Mouse (Mus musculus) hindbrain, embryonic 16.5 days (tissue): ENCODE measurements around the gene Vps26a. TPM values are rescaled to one million over a fixed set of nuclear protein-coding genes. Genes with fewer than 3 reads are reported as not detected.
"Not testable (repeated sequence)": the region's sequence is repeated elsewhere in the genome, so short reads cannot be mapped to it uniquely, and the experiment has no call there.

Source experiments
- ATAC-seq: fragments of 200-750 bp; cut with Nextera tagmentation; 2 replicates; pipeline ENCODE4 v1.8.0; 2017; ENCODE audit warnings: moderate TSS enrichment, moderate library complexity
- H3K27ac ChIP-seq: fragments of 300-500 bp; sonication (generic); 2 replicates; pipeline ENCODE4 v1.5.1; 2014; ENCODE audit warnings: low read depth, mild to moderate bottlenecking, control low read depth, low read length, moderate library complexity
- H3K27me3 ChIP-seq: fragments of 300-500 bp; sonication (generic); replicated peaks from 2 replicates; pipeline ENCODE4 v1.6.1; 2014; ENCODE audit warnings: low read length; ENCODE audit not compliant: control insufficient read depth, insufficient read depth
- H3K36me3 ChIP-seq: fragments of 300-500 bp; sonication (generic); 2 replicates; pipeline ENCODE4 v1.6.1; 2014; ENCODE audit warnings: mild to moderate bottlenecking, low read length, moderate library complexity, mixed read lengths; ENCODE audit not compliant: control insufficient read depth, insufficient read depth
- H3K4me1 ChIP-seq: fragments of 300-500 bp; sonication (generic); 2 replicates; pipeline ENCODE4 v1.6.1; 2014; ENCODE audit warnings: low read depth, low read length; ENCODE audit not compliant: control insufficient read depth, insufficient read depth
- H3K4me2 ChIP-seq: fragments of 300-500 bp; sonication (generic); 2 replicates; pipeline ENCODE4 v1.6.1; 2014; ENCODE audit warnings: mild to moderate bottlenecking, low read length, control low read depth, moderate library complexity
- H3K4me3 ChIP-seq: fragments of 300-500 bp; sonication (generic); 2 replicates; pipeline ENCODE4 v1.5.1; 2014; ENCODE audit warnings: mild to moderate bottlenecking, low read length, control low read depth, moderate library complexity
- H3K9ac ChIP-seq: fragments of 300-500 bp; sonication (generic); 2 replicates; pipeline ENCODE4 v1.6.1; 2014; ENCODE audit warnings: low read depth, mild to moderate bottlenecking, control low read depth, low read length, moderate library complexity
- H3K9me3 ChIP-seq: fragments of 300-500 bp; sonication (generic); 2 replicates; pipeline ENCODE4 v1.6.1; 2014; ENCODE audit warnings: mild to moderate bottlenecking, low read length, moderate library complexity; ENCODE audit not compliant: control insufficient read depth
- WGBS: fragments of 180-500 bp; shearing (Covaris S2); extraction: QIAGEN DNeasy Blood & Tissue Kit; methylation state at CpG from one replicate; pipeline ENCODE4 v1.1.7; 2014; 5-methylcytosine and 5-hydroxymethylcytosine counted together
- polyA plus RNA-seq: library from polyadenylated mRNA; unstranded; fragments of >200 nt; fragmentation: Nextera tagmentation; extraction: Ambion mirVana; gene quantifications from 2 replicates; pipeline ENCODE4 v1.2.1, GENCODE M21; 2015

The Vps26a gene
- polyA plus RNA-seq, 1 experiment from 2014 or later, result 61.1 TPM

DNA sequence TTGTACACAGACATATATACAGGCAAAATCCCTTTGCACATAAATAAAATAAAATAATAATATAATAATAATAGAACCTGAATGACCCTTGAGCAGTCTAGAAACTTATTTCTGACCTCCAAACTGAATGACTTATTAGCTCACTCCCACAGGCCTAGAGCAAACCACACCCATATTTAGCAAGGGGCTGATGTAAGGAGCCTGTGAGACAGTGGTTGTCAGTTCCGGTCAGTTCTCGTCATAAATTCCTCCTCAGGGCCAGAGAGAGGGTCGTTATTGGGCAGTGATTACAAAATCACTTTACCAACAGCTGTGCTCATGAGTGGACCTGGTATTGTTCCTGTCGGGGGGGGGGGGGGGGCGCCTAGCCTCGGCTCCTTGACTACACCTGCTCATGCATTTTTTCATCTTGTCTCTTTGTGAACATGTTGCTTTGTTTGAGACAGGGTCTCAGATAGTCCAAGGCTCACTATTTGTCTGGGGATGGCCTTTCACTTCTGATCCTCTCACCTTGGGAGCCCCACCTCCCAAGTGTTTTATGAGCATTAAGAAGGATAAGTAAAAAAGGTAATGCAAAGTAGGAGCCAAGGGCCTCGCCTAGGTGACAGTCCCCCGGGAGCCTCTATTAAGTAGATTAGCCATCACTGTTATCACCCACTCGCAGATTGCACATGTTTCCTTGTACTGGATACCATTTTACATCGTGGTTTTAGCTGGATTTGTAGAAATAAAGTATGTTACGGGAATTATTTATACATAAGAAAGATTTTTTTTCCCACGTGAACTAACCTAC, 17.4 kb upstream of the Vps26a start:
- no peak overlapping the region for H3K27ac ChIP-seq
- 73% methylated on average over 12 of the region's 12 CpGs for WGBS
- no peak overlapping the region for H3K4me3 ChIP-seq
- H3K9ac ChIP-seq, result no peak overlapping the region
- ATAC-seq, result no peak
- H3K27me3 ChIP-seq, result no peaks in the 10 kb centered on the region; the same call in 1 of the 2 replicates
- H3K9me3 ChIP-seq, result no peaks in the 10 kb centered on the region
- no peaks in the 10 kb centered on the region for H3K36me3 ChIP-seq
- no peaks in the 10 kb centered on the region; the same call in 1 of the 2 replicates for H3K4me1 ChIP-seq
- H3K4me2 ChIP-seq, result no peak overlapping the region

DNA sequence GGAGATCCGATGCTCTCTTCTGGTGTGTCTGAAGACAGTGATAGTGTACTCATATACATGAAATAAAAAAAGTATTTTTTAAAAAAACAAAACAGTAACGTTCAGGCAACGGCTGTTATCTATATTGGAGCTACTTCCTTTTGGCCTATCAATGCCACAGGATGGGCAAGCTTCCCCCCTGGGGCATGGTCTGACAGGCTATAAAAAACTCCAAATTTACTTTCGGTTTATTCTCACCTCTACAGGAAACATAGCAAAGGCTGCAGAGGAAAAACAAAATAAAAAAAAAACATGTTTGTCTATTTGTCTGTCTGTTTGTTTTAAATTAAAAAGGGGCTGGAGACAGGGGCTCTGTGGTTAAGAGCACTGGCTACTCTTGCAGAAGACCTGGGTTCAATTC, 16.7 kb upstream of the Vps26a start:
- ATAC-seq, result no peak
- no peak overlapping the region for H3K27ac ChIP-seq
- no peaks in the 10 kb centered on the region for H3K9me3 ChIP-seq
- H3K4me1 ChIP-seq, result no peaks in the 10 kb centered on the region; the same call in 1 of the 2 replicates
- no peak overlapping the region for H3K4me3 ChIP-seq
- H3K4me2 ChIP-seq, result no peak overlapping the region
- no peaks in the 10 kb centered on the region; the same call in 1 of the 2 replicates for H3K27me3 ChIP-seq
- no peak overlapping the region for H3K9ac ChIP-seq
- WGBS, result 85% methylated on average over 4 of the region's 4 CpGs
- H3K36me3 ChIP-seq, result no peaks in the 10 kb centered on the region

DNA sequence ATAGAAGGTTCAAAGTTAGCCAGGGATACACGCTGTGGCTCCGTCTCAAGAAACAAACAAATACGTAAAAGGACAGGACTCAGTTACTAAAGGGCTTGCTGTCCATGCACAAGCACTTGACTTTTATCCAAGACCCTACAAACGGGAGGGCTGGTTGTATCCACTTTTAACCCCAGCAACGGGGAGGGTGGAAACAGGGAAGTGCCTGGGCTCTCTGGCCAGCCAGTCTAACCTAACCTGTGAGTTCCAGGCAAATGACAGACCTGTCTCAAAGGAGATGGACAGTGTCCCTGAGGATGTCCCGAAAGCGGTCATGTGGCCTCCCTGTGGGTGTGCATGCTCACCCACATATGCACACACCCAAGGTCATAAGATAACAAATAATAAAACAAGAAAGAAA, 15.3 kb upstream of the Vps26a start:
- no peak for ATAC-seq
- 86% methylated on average over 7 of the region's 7 CpGs for WGBS
- no peaks in the 10 kb centered on the region for H3K36me3 ChIP-seq
- H3K9ac ChIP-seq, result no peak overlapping the region
- H3K4me1 ChIP-seq, result no peaks in the 10 kb centered on the region; the same call in 1 of the 2 replicates
- no peak overlapping the region for H3K27ac ChIP-seq
- H3K4me3 ChIP-seq, result no peak overlapping the region
- no peaks in the 10 kb centered on the region for H3K9me3 ChIP-seq
- H3K27me3 ChIP-seq, result no peaks in the 10 kb centered on the region
- no peak overlapping the region for H3K4me2 ChIP-seq

DNA sequence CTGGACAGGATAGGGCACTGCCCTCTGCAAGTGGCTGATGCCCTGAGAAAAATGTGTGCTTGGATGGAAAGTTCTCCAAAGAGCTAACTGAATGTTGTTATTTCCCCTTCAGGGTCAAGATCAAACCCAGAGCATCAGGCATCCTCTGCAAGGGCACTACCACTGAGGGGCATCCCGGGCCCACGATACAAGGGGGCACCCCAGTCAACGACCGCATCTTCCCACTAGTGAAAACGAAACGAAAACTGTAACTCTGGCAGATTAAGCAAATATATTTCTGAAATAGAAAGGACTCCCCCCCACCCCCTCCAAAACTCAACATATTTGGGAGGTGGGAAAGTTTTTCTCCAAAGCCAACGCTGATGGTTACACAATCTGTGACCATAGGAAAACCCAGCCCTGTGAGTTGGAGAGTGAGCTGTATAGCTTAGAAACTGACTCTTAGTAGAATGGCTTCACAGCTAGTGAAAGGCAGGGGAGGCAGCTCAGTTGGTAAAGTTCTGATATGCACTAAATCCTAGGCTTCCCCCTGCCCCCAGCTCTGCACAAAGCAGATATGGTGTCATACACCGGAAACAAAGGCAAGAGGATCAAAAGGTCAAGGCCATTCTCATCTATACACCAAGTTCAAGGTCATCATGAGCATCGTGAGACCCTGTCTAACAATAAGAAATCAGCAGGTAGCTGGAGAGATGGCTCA, 14.5 kb upstream of the Vps26a start:
- no peaks in the 10 kb centered on the region for H3K36me3 ChIP-seq
- no peak overlapping the region for H3K27ac ChIP-seq
- 87% methylated on average over 9 of the region's 9 CpGs for WGBS
- no peak overlapping the region for H3K4me3 ChIP-seq
- no peaks in the 10 kb centered on the region for H3K9me3 ChIP-seq
- H3K4me1 ChIP-seq, result no peaks in the 10 kb centered on the region; the same call in 1 of the 2 replicates
- H3K9ac ChIP-seq, result no peak overlapping the region
- ATAC-seq, result no peak
- H3K27me3 ChIP-seq, result no peaks in the 10 kb centered on the region
- no peak overlapping the region for H3K4me2 ChIP-seq

DNA sequence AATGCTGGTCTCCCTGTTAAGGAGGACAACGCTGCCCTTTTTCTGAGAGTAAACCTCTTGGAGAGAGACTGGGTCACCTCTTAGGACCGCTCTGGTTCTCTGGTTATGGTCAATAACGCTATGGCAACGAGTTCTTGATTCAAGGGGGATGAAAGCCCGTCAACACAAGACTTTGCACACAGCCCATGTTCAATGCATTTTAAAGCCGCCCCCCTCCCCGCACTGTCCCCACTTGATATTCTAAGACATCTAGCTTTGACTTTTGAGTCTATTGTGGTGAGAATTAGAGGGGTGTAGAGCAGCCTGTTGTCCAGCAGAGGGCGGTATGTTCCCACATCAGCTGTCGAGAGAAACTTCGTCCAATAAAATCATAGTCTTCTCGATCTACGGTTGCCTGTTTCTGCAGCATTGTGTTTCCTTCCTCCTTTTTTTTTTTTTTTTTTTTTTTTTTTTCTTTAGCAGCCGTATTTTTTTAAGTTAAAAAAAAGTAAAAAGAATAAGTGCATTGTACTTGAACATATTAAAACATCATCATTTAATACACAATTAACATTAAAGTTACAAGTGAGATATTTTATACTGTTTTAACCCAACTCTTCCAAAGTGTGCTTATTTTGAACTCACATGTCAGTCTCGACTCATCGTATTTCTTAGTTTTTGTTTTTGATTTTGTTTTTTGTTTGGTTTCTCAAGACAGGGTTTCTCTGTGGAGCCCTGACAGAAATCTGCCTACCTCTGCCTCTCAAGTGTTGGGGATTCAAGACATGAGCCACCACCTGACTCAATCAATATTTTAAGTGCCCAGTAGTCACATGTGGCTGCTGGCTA, 13.7 kb upstream of the Vps26a start:
- H3K4me3 ChIP-seq, result no peak overlapping the region

DNA sequence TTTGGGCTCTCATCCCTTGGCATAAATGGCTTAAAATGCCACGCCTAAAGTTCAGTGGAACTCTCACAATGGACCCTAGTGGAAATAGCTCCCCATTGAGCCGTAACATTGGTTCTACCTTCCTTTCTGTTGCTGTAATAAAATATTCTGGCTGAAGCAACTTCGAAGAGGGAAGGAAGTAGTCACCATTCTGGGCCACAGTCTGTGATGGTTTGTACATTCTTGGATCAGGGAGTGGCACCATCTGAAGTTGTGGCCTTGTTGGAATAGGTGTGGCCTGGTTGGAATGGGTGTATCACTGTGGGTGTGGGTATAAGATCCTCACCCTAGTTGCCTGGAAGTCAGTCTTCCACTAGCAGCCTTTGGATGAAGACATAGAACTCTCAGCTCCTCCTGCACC, 5.1 kb upstream of the Vps26a start:
- H3K27me3 ChIP-seq, H3K4me1 ChIP-seq, H3K4me2 ChIP-seq, H3K9ac ChIP-seq, H3K36me3 ChIP-seq, H3K27ac ChIP-seq, H3K9me3 ChIP-seq, H3K4me3 ChIP-seq, ATAC-seq: not testable (repeated sequence)
- WGBS, result 80% methylated on average over 3 of the region's 3 CpGs

More for the DNA sequence above, 13.7 kb upstream of the Vps26a start:
- Histone ChIP-seq H3K4me1 (no peaks in the 10 kb centered on the region; the same call in 1 of the 2 replicates), H3K4me2 (peak overlapping the region; percentile 50), H3K9ac (peak overlapping the region; percentile 41; the same call in 1 of the 2 replicates), H3K36me3 (no peaks in the 10 kb centered on the region), H3K27ac (no peak overlapping the region), H3K9me3 (no peaks in the 10 kb centered on the region), H3K27me3 (no peaks in the 10 kb centered on the region)
- WGBS, result 22% methylated on average over 15 of the region's 15 CpGs
- ATAC-seq, result peak; percentile 69

DNA sequence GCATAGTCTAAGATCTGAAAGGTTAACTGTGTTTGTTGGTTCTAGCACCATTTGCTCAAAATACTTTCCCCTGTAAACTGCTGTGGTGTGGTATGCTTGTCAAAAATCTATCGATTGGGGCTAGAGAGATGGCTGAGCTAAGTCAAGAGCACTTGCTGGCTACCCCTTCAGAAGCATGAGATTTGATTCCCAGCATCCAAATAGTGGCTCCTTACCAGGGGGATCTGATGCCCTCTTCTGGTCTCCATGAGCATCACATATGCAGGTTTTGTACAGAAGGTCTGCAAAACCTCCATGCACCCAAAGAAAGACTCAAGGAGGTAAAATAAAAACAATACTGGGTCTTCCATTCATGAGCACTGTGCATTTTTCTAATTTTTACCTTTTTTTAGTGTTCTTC, 1.7 kb upstream of the Vps26a start:
- Histone ChIP-seq H3K27ac (no peak overlapping the region), H3K4me2 (no peak overlapping the region), H3K4me3 (no peak overlapping the region), H3K36me3 (no peaks in the 10 kb centered on the region), H3K4me1 (peaks cover 11% of the 10 kb centered on the region), H3K9me3 (no peaks in the 10 kb centered on the region), H3K9ac (no peak overlapping the region), H3K27me3 (no peaks in the 10 kb centered on the region)
- ATAC-seq, result no peak
- WGBS, result 14% methylated on average over 1 of the region's 1 CpGs

DNA sequence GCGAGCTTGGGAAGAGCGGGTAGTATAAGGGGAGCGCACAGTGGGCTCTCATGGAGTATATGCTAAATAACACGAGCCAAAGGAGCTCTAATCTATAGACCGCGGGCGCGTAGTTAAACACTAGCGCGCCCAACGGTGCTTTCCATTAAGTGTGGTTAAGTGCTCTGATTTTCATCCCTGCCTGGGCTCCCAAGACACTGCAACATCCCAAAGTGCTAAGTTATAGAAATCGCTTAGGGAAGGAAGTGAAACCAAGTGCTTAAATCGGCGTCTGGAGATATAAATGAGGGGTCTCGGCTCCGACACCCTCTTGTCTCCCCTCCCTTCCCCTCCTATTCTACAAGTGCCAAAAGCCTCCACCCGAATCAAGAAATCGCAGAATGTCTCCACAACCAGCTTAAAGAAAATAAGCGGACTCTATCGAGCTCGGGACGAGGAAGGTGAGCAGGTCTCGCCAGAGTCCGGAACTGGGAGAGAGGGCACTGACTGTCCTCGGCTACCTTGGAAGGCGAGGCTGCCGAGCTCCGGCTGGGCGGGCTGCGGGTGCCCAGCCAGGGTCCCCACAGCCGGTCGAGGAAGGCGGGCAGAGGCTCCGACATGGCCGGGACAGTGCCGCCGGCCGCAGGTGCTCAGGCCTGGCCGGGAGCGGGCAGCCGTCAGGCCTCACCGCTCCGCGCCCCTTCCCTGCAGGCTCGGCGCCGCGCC, 575 bp downstream of the Vps26a start:
- under 1% methylated on average over 32 of the region's 48 CpGs for WGBS
- peak overlapping the region; percentile 81 for H3K4me3 ChIP-seq
- peak overlapping the region; percentile 78 for H3K9ac ChIP-seq
- peak overlapping the region; percentile 68 for H3K4me2 ChIP-seq
- no peaks in the 10 kb centered on the region for H3K27me3 ChIP-seq
- peak; percentile 82 for ATAC-seq
- H3K9me3 ChIP-seq, result no peaks in the 10 kb centered on the region
- no peaks in the 10 kb centered on the region for H3K36me3 ChIP-seq
- H3K27ac ChIP-seq, result peak overlapping the region; percentile 80
- peaks cover 11% of the 10 kb centered on the region for H3K4me1 ChIP-seq
